Mouse (Mus musculus) ES-Bruce4 (cell line): ENCODE measurements around the gene Tjap1.

ENCODE experiments used
- CTCF ChIP-seq: IDR thresholded peaks from one replicate; pipeline ENCODE4 v1.8.1; 2011; ENCODE audit warnings: low read depth, low read length
- EP300 ChIP-seq: IDR thresholded peaks from 2 replicates; pipeline ENCODE4 v1.6.1; 2011; ENCODE audit warnings: low read depth, low read length; ENCODE audit not compliant: insufficient read depth
- POLR2A ChIP-seq: IDR thresholded peaks from one replicate; pipeline ENCODE4 v1.8.1; 2011; ENCODE audit warnings: low read length; ENCODE audit not compliant: insufficient read depth

DNA sequence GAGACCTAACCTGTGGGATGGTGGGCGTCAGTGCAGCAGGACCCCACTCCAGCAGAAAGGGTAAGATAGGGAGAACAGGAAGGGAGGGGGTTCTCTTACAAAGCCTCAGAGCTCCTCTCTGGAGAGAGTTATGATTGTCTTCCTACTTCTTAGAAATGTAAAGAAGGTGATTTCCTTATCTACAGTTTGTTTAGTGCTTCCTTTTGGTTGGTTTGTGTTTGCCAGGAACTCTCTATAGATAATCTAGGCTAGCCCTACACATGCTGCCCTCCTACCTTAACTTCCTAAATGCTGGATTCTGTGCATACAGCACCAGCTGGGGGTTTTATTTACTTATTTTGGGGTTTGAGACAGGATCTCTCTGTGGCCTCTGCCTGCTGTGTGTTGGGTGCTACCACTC lies 46.8 kb downstream of the Tjap1 start:
- TF ChIP-seq CTCF (no peak), POLR2A (no peak), EP300 (no peak)
